Mouse (Mus musculus) ovary, postnatal 10 days (tissue): Measurements from ENCODE around the gene Wipi1.

Experiments
- DNase-seq: peaks from one replicate; pipeline ENCODE4 v3.0.0; 2022; ENCODE audit warnings: low spot score

Gene Wipi1

DNA sequence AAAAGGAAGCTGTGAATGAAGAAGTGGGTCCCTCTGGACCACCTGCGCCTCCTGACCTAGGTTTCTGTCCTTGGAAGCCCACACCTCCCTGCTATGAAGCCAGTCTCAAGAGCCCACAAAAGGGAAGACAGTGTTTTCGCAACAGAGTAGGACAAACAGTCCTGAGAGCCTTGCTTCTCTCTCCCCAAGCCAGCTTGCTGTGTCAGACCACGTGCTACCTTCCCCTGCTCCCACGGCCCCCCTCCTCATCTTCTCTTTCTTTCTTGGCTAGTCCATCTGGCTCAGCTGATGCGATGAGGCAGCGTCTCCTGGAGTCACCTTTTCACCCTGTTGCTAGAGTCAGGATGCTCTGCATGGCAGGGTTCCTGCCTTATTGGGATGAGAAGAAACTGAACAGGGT lies 72.5 kb downstream of the Wipi1 start:
- DNase-seq: no peak

DNA sequence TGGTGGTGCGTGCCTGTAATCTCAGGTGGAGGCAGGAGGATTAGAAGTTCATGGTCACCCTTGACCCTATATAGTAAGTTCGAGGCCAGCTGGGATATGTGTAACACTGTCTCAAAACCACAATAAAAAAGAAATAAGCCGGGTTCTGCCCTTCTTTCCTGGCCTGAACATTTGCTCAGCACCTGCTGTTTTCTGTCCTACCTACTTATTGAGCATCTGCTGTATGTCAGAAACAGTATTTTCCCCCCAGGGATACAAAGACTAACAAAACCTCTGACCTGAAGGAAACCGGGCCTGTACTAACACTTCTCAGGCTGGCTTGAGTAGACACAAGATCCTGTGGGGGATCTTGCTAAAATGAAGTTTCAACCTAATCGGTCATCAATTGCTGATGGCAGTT lies 74.8 kb downstream of the Wipi1 start:
- no peak for DNase-seq

DNA sequence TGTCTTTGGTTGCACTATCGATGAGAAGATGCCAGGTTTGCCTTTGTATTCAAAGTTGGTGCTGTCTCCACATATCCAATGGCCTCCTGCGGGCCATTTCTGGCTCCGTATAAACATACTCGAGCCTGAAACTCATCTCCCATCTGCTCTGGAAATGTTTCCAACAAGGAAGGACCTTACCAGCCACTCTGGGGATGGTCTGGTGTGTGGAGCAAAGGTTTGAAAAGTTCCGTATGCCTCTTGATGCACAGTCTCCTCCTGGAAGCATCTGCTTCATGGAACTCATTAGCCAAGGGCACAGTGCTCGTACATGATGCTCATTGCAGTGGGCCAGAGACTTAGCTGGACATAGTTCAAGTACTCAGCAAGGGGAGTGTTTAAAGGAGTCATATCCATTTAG lies 75.8 kb downstream of the Wipi1 start:
- DNase-seq: no peak

DNA sequence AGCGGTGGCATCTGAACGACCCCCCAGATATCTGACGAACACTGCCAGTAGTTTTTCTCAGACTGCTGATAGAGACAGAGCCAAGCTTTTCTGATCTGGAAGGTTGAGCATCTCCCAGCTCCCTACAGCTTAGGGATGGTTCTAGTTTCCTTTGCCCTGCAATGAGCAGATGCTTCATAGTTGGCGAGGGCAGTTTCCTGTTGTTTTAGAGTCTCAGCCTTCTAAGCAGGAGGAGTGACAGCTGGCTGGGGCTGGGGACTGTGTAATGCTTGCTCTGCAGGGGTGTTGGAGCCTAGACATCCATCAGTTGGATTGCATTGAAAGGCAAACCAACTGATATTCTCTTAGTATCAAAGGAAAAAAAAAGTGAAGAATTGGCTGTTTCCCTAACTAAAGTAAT lies 81.7 kb downstream of the Wipi1 start:
- DNase-seq: no peak

GRCm38 (mm10) chr11:109525571-109525970 lies 86.2 kb downstream of the Wipi1 start:
- DNase-seq: no peak

DNA sequence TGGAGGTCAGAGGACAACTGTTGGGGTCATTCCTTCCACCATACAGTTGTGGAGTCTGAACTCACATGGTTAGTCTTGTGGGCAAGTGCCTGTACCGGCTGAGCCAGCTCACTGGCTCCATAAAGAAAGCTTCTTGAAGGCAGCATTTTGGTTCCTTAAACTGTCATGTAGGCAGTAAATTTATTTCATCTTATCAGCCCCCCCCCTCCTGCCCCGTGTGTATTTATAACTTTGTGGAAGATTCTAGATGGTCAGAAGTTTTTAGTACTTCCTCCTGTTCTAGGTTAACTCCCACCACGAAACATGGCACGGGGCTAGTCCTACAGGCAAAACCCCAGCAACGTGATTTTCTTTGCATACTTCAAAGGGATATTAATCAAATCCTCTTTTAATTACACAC lies 86.9 kb downstream of the Wipi1 start:
- no peak for DNase-seq
